Mouse (Mus musculus): ENCODE results near the gene Naa35. TPM values are rescaled to one million over a fixed set of nuclear protein-coding genes. Genes with fewer than 3 reads are reported as not detected.
"Not testable (repeated sequence)": the region's sequence is repeated elsewhere in the genome, so short reads cannot be mapped to it uniquely, and the experiment has no call there.

Naa35 gene
- polyA plus RNA-seq, 1 experiment from 2014 or later, result 114 TPM

DNA sequence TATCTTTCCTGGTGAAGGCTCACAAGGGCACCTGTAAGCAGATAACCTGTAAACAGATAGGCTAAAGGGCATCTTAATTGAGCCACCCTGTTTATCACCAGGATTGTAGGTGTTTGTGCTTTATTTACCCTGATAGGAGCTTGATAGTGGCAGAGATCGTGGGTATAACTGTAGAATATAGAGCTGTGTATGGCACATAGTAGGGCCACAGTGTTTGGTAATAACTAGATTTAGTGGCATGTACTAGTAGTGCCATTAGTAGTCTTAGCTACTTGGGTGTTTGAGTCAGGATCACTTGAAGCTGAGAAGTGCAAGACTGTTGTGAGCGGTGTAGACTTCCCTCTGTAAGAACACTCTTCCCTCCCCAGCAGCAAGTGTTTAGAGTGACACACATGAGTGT lies 2.1 kb downstream of the Naa35 start:
- no peak for DNase-seq (ENCODE audit: low spot score)
- Histone ChIP-seq H3K27me3 (replicated peaks; ENCODE audit: low read depth, poor library complexity, severe bottlenecking) (no peaks in the 10 kb centered on the region), H3K4me1 (peaks cover 25% of the 10 kb centered on the region), H3K9me3 (no peaks in the 10 kb centered on the region), H3K4me3 (no peak overlapping the region; the same call in 1 of the 2 replicates), H3K27ac (replicated peaks) (no peak overlapping the region), H3K36me3 (replicated peaks) (peaks cover 54% of the 10 kb centered on the region)
- 92% methylated on average over 2 of the region's 2 CpGs for WGBS

DNA sequence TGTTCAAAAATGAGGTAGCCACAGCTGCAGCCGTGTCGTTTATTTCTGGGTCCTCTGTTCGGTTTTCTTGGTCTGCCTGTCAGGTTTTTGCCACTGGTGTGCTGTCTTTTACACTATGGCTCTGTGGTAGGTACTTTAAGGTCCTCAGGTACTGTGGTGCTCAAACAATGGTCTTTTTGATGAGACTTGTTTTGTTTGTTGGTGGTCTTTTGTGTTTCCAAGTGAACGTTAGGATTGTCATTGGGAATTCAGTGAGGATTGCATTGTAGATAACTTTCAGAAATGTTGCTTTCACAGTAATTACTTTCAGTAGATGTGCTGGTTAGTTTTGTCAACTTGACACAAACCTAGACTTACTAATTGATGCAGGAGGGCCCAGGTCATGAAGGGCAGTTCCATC lies 4.6 kb downstream of the Naa35 start:
- no peaks in the 10 kb centered on the region for H3K27me3 ChIP-seq (replicated peaks; ENCODE audit: low read depth, poor library complexity, severe bottlenecking)
- H3K27ac ChIP-seq (replicated peaks), result no peak overlapping the region
- no peaks in the 10 kb centered on the region for H3K9me3 ChIP-seq
- peaks cover 20% of the 10 kb centered on the region for H3K4me1 ChIP-seq
- no peak overlapping the region for H3K4me3 ChIP-seq
- no peak for DNase-seq (ENCODE audit: low spot score)
- H3K36me3 ChIP-seq (replicated peaks), result peaks cover 78% of the 10 kb centered on the region
- WGBS, result 87% methylated on average over 4 of the region's 4 CpGs

DNA sequence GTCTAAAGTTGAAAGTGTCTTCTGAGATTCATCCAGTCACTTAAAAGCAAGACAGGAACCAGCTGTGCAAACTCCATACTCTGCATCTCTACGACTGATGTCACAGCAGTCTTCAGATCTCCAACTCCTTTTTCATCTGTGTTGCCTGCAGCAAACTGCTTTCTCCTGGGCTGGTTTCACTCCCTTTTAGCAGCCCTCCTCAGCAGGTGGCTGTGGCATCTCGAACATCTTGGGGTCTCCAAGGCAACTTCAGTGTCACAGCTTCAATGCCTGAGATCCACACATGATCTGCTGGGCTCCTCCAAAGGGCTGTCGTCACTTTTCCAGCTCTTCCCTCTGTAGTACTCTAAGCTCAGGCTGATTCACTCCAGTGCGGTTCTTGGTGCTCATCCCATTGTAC lies 5.6 kb downstream of the Naa35 start:
- peaks cover 20% of the 10 kb centered on the region for H3K4me1 ChIP-seq
- H3K4me3 ChIP-seq, result no peak overlapping the region
- no peak overlapping the region for H3K27ac ChIP-seq (replicated peaks)
- no peaks in the 10 kb centered on the region for H3K27me3 ChIP-seq (replicated peaks; ENCODE audit: low read depth, poor library complexity, severe bottlenecking)
- 89% methylated on average over 4 of the region's 4 CpGs for WGBS
- DNase-seq (ENCODE audit: low spot score), result no peak
- H3K9me3 ChIP-seq, result no peaks in the 10 kb centered on the region
- H3K36me3 ChIP-seq (replicated peaks), result peaks cover 85% of the 10 kb centered on the region

DNA sequence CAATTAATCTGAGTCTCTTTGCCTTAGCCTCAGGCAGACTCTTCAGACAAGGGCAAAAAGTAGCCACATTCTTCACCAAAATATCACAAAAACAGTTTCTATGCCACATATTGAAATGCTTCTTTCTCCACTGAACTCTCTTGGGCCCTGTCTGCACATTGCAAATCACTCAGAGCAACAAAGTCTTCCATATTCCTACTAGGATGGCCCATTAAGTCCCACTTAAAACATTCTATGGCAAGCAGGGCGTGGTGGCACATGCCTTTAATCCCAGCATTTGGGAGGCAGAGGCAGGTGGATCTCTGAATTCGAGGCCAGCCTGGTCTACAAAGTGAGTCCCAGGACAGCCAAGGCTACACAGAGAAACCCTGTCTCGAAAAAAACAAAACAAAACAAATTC lies 7.0 kb downstream of the Naa35 start:
- not testable (repeated sequence) for DNase-seq (ENCODE audit: low spot score); H3K27ac ChIP-seq (replicated peaks)
- H3K36me3 ChIP-seq (replicated peaks), result peaks cover 96% of the 10 kb centered on the region

DNA sequence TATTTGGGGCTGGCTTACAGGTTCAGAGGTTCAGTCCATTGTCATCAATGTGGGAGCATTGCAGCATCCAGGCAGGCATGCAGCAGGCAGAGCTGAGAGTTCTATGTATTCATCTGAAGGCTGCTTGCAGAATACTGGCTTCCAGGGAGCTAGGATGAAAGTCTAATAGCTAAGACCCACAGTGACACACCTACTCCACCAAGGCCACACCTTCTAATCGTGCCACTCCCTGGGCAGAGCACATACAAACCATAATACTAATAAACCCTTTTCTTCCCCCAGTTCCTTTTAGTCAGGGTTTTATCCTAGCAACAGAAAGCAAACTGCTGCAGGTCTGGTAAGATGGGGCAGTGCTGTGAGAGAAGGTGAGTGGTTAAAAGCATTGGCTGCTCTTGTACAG lies 7.6 kb downstream of the Naa35 start:
- Histone ChIP-seq H3K9me3 (no peaks in the 10 kb centered on the region), H3K4me1 (peaks cover 1% of the 10 kb centered on the region), H3K27ac (replicated peaks) (no peak overlapping the region), H3K4me3 (no peak overlapping the region), H3K36me3 (replicated peaks) (peaks cover 95% of the 10 kb centered on the region), H3K27me3 (replicated peaks; ENCODE audit: low read depth, poor library complexity, severe bottlenecking) (no peaks in the 10 kb centered on the region)
- WGBS, result 90% methylated on average over 1 of the region's 1 CpGs
- no peak for DNase-seq (ENCODE audit: low spot score)

More for the DNA sequence above, 7.0 kb downstream of the Naa35 start:
- H3K4me1 ChIP-seq; H3K4me3 ChIP-seq; H3K9me3 ChIP-seq; H3K27me3 ChIP-seq (replicated peaks; ENCODE audit: low read depth, poor library complexity, severe bottlenecking): not testable (repeated sequence)
- 87% methylated on average over 3 of the region's 3 CpGs for WGBS

DNA sequence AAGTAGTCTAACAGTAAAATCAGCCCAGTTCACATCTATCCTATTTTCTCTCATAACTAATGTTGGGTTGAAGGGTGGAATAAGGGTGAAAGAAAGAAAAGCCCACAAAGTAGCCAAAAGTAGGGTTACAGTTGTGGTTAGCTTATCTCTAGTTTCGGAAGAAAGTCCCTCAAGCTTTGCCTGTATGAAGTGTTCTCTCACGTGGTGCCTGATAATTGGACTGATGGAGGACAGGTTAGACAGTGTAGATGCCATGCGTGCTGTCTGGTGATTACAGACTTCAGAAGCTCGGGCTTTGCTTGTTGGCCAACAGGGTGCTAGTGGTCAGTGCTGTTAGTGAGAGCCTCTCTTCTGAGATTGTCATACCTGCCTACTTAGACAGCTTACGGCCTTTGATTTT lies 18.0 kb downstream of the Naa35 start:
- 94% methylated on average over 5 of the region's 5 CpGs for WGBS
- no peak overlapping the region for H3K27ac ChIP-seq (replicated peaks)
- peaks cover 99% of the 10 kb centered on the region for H3K36me3 ChIP-seq (replicated peaks)
- no peaks in the 10 kb centered on the region for H3K27me3 ChIP-seq (replicated peaks; ENCODE audit: low read depth, poor library complexity, severe bottlenecking)
- no peaks in the 10 kb centered on the region for H3K4me1 ChIP-seq
- DNase-seq (ENCODE audit: low spot score), result no peak
- no peak overlapping the region for H3K4me3 ChIP-seq
- no peaks in the 10 kb centered on the region for H3K9me3 ChIP-seq

DNA sequence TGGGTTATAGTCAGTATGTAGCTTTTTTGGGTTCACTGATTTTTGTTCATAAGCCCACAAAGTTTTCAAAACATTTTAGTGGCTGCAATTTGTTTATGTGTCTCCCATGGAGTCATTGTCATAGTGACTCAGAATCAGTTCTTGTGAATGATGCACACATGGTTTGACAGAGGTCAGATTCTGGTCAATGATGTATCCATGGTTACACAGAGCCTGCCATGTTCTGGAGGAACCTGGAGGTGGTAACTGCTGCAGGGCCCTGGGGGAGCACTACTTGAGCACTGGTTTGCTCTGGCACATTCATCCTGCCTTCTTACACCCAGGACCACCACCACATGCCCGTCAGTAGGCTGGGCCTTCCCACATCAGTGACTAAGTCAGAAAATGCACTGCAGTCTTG lies 19.5 kb downstream of the Naa35 start:
- peaks cover 100% of the 10 kb centered on the region for H3K36me3 ChIP-seq (replicated peaks)
- no peak for DNase-seq (ENCODE audit: low spot score)
- no peaks in the 10 kb centered on the region for H3K4me1 ChIP-seq
- H3K27ac ChIP-seq (replicated peaks), result no peak overlapping the region
- no peaks in the 10 kb centered on the region for H3K27me3 ChIP-seq (replicated peaks; ENCODE audit: low read depth, poor library complexity, severe bottlenecking)
- H3K9me3 ChIP-seq, result no peaks in the 10 kb centered on the region
- WGBS, result 83% methylated on average over 1 of the region's 1 CpGs
- H3K4me3 ChIP-seq, result no peak overlapping the region

DNA sequence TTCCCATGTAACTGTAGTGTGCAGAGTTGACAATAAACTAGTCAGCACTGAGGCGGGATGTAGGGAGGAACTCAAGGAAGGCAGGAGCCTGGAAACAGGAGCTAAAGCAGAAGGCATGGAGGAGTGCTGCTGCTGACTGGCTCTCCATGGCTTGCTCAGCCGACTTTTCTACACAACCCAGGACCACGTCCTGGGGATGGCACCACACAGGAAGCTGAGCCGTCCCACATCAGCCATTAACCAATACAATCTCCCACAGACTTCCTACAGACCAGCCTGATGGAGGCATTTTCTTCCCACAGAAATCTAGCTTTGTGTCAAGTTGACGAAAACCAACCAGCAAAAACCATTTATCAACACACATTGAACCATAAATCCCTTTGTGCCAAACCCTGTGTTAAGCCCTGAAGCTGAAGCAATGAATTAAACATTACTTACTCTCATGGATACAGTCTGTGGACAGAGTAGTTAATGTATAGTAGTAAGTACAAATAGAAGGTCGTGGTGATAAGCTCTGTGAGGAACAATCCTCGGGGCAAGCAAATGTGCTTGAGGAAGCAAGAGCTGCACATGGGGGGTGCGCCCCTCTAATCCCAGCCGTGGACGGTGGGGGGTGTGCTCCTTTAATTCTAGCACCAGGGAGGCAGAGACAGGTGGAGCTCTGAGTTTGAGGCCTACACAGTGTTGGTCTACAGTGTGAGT lies 20.3 kb downstream of the Naa35 start:
- H3K36me3 ChIP-seq (replicated peaks), result peaks cover 100% of the 10 kb centered on the region
- no peak overlapping the region for H3K27ac ChIP-seq (replicated peaks)
- no peaks in the 10 kb centered on the region for H3K4me1 ChIP-seq
- DNase-seq (ENCODE audit: low spot score), result no peak
- H3K27me3 ChIP-seq (replicated peaks; ENCODE audit: low read depth, poor library complexity, severe bottlenecking), result no peaks in the 10 kb centered on the region
- 91% methylated on average over 10 of the region's 10 CpGs for WGBS
- no peaks in the 10 kb centered on the region for H3K9me3 ChIP-seq
- no peak overlapping the region for H3K4me3 ChIP-seq

DNA sequence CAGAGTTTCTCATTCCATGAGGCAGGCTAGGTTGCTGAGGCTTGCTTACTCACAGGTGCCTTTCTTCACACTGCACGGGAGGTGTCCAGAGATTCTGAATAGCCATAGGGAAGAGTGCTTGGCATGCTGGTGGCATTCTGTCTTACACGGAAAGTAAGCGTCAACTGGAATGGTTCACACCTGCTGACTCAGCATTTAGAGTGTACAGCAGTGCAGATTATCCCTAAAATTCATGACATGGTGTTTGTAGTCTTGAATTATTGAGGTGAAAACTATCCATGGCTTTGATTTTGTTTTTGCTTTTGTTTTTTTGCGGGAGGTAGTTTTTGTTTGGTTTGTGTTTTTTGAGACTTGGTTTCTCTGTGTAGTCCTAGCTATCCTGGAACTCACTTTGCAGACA lies 24.8 kb downstream of the Naa35 start:
- no peaks in the 10 kb centered on the region for H3K9me3 ChIP-seq
- DNase-seq (ENCODE audit: low spot score), result no peak
- peaks cover 99% of the 10 kb centered on the region for H3K36me3 ChIP-seq (replicated peaks)
- H3K4me1 ChIP-seq, result no peaks in the 10 kb centered on the region
- WGBS, result 93% methylated on average over 4 of the region's 4 CpGs
- H3K27me3 ChIP-seq (replicated peaks; ENCODE audit: low read depth, poor library complexity, severe bottlenecking), result no peaks in the 10 kb centered on the region
- H3K27ac ChIP-seq (replicated peaks), result no peak overlapping the region
- H3K4me3 ChIP-seq, result no peak overlapping the region

DNA sequence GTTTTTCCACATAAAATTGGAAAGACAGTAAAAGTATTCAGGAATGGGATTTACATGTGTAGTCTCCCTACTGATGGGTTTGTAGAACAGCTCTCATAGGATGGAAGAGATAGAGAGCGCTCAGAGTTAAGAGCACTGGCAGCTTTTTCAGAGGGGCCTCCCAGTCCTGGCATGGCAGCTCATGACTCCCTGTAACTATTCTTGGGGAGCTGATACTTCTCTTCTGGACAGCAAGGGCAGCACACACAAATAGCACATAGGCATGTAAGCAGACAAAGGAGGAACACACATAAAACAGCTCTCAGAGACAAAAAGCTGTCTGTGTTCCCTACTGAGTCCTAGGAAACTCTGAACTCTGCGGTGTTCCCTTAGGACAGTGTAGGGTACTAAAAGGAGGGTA lies 25.4 kb downstream of the Naa35 start:
- WGBS, result 95% methylated on average over 2 of the region's 2 CpGs
- H3K9me3 ChIP-seq, result no peaks in the 10 kb centered on the region

DNA sequence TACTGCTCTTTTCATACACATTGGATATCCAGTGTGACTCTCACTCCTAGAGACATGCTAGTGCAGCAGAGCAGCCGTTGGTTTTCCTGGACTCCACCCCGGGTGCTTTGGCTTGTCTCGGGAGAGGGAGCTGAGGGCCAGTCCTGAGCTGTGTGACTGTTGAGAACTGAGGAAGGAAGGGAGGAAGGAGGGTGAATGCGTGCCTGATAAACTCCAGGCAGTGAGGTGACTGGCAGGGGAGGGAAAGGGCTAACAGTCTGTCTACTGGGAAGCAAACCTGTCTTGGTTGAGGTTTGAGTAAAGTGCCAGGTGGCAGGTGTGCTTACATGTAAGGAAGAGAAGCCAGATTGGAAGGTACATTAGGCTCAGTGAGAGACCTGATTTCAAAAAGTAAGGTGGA lies 28.8 kb downstream of the Naa35 start:
- WGBS, result 90% methylated on average over 4 of the region's 4 CpGs
- Histone ChIP-seq H3K27me3 (replicated peaks; ENCODE audit: low read depth, poor library complexity, severe bottlenecking) (no peaks in the 10 kb centered on the region), H3K9me3 (no peaks in the 10 kb centered on the region), H3K4me1 (no peaks in the 10 kb centered on the region), H3K36me3 (replicated peaks) (peaks cover 92% of the 10 kb centered on the region), H3K4me3 (no peak overlapping the region), H3K27ac (replicated peaks) (no peak overlapping the region)
- DNase-seq (ENCODE audit: low spot score), result no peak

More for the DNA sequence above, 25.4 kb downstream of the Naa35 start:
- Histone ChIP-seq H3K27ac (replicated peaks) (no peak overlapping the region), H3K4me3 (no peak overlapping the region), H3K36me3 (replicated peaks) (peaks cover 99% of the 10 kb centered on the region), H3K4me1 (no peaks in the 10 kb centered on the region), H3K27me3 (replicated peaks; ENCODE audit: low read depth, poor library complexity, severe bottlenecking) (no peaks in the 10 kb centered on the region)
- DNase-seq (ENCODE audit: low spot score), result no peak

DNA sequence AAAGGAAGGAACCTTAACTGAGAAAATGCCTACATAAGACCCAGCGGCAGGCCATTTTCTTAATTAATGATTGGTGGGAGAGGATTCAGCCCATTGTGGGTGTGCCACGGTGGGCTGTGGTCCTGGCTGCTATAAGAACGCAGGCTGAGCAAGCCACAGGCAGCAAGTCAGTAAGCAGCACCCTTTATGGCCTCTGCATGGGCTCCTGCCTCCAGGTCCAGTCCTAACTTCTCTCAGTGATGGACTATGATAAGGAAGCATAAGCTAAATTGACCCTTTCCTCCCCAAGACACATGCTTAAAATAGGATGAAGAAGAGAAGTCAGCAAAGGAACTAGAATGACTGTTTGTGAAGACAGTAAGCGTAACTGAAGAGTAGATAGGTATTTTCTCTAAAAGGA lies 30.1 kb downstream of the Naa35 start:
- DNase-seq (ENCODE audit: low spot score), result no peak
- H3K4me1 ChIP-seq, result no peaks in the 10 kb centered on the region
- no peaks in the 10 kb centered on the region for H3K9me3 ChIP-seq
- H3K36me3 ChIP-seq (replicated peaks), result peaks cover 90% of the 10 kb centered on the region
- WGBS, result 93% methylated on average over 4 of the region's 4 CpGs
- H3K27me3 ChIP-seq (replicated peaks; ENCODE audit: low read depth, poor library complexity, severe bottlenecking), result no peaks in the 10 kb centered on the region
- H3K4me3 ChIP-seq, result no peak overlapping the region
- H3K27ac ChIP-seq (replicated peaks), result no peak overlapping the region

DNA sequence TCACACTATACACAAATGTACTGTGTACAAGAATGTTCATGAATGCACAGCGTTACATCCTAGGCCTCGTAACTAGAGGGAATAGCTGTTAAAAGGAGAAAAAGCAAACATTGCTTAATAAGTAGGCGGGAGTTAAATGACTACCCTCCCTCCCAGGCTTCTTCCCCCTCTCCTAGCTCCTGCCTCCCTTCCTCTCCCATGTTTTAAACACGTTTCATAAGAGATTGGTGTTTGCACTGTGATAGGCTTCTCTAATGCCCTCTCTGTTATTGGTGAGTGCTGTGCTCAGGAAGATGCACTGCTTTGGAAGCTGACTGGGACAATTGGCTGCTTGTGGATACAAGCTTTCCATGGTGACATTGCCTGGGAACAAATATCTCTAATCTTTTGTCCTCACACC lies 30.5 kb downstream of the Naa35 start:
- no peak overlapping the region for H3K27ac ChIP-seq (replicated peaks)
- no peak overlapping the region for H3K4me3 ChIP-seq
- WGBS, result 90% methylated on average over 4 of the region's 4 CpGs
- DNase-seq (ENCODE audit: low spot score), result no peak
- no peaks in the 10 kb centered on the region for H3K9me3 ChIP-seq
- H3K4me1 ChIP-seq, result no peaks in the 10 kb centered on the region
- H3K27me3 ChIP-seq (replicated peaks; ENCODE audit: low read depth, poor library complexity, severe bottlenecking), result no peaks in the 10 kb centered on the region
- H3K36me3 ChIP-seq (replicated peaks), result peaks cover 90% of the 10 kb centered on the region

Measured in embryonic facial prominence, embryonic 10.5 days (tissue).